Mouse (Mus musculus) retina, postnatal 1 day (tissue): ENCODE measurements around the gene Atp2c2.
A peak's percentile ranks its signal among the peaks of the same experiment; 100 is the strongest.

ENCODE experiments used
- DNase-seq: peaks from one replicate; pipeline ENCODE4 v3.0.0-alpha.2; 2012

The Atp2c2 gene

GRCm38 (mm10) chr8:119707146-119707545 lies 7.3 kb downstream of the Atp2c2 start:
- DNase-seq = no peak

DNA sequence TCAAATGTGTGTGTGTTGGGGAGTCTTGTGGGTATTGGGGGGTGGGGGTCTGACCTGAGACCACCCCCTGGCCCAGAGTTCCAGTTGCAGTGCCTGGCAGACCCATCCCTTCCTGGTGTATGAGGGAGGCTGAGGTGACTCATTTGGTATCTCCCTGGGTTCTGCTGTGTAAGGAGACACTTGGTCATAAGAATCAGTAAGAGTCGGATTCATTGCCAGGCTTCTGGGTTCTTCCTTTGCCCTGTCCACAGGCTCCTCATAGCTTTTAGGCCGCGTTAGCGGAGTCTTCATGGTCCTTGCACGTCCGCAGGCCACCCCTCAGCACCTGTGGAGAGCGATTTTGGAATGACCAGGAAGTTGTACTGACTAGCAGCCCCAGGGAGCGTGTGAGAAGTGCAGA lies 8.7 kb downstream of the Atp2c2 start:
- DNase-seq = no peak

DNA sequence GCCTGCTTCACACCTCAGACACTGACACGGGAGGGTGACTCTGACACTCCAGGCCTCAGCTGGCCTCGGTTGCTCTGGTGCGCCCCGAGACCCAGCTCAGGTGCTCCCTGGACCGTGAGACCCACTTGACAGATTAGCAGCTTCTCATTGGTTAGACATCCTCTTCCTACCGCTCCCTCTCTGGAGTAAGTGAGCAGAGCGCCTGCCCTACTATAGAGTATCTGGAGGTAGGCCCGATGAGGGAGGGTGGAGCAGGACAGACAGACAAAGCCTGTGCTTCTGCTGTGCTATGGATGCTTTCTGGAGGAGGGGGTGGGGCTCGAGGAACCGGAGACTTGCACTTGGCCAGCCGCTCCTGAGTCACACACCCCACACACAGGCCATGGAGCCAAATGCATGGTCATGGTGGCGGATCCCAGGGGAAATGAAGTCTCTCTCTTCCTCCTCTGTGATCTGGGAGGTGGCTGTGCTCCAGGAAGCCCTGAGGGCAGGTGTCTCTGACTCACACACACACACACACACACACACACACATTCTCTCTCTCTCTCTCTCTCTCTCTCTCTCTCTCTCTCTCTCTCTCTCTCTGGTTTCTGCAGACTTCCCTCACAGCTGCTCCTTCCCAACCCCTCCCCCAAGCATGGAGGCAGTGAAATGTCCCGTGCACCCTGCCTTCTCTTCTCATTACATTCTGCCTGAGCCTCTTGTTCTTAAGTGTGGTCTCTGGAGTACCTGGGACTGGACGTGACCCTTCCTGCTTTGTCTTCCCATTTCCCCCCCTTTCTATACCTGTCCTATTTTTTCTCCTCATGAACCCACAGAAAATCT lies 9.3 kb downstream of the Atp2c2 start:
- peak; percentile 58 for DNase-seq

- no peak for DNase-seq
These were observed 9.9 kb downstream of the Atp2c2 start for GRCm38 (mm10) chr8:119709703-119710093.

- no peak for DNase-seq
These were observed 12.4 kb downstream of the Atp2c2 start for GRCm38 (mm10) chr8:119712226-119712625.

DNA sequence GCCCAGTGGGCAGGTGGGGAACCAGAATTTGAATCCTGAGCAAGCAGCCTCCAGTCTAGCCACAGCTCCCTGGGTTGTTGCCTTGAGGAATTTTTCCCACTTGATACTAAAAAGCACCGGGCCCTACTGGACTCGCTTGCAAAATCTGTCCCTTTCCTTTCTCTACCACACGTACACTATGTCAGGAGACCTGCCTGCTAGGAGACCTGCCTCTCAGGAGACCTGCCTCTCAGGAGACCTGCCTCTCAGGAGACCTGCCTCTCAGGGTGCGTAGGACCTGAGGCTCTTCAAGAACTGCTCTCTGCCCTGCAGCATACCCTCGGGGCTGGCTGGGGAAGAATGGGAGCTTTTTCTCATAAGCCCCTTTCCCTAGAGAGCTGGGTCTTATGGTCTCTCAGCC lies 13.6 kb downstream of the Atp2c2 start:
- no peak for DNase-seq

- DNase-seq = no peak
These were observed 15.4 kb downstream of the Atp2c2 start for GRCm38 (mm10) chr8:119715221-119715620.

DNA sequence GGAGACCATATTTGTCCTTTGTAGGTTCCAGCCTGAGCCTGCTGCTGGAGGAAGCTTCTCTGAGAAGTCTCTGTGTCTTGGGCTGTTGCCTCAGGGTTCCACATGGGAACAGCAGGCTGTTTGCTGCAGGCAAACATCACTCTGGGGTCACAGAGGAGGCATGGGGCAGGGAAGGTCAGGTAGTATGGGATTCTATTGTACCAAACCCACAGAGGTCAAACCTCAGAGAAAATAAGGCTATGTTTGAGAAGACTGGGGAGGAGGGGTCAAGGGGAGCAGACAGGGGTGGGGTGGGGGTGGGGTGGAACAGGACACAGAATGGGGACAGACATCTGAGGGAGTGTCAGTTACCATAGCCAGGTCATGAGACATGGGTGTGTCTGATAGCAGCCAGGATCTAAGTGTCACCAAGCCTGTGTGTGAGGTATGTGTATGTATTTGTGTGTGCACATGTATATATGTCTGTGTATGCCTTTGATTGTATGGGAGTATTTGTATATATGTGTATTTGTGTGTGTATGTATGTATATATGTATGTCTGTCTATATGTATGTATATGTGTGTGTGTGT lies 17.0 kb downstream of the Atp2c2 start:
- no peak for DNase-seq

DNA sequence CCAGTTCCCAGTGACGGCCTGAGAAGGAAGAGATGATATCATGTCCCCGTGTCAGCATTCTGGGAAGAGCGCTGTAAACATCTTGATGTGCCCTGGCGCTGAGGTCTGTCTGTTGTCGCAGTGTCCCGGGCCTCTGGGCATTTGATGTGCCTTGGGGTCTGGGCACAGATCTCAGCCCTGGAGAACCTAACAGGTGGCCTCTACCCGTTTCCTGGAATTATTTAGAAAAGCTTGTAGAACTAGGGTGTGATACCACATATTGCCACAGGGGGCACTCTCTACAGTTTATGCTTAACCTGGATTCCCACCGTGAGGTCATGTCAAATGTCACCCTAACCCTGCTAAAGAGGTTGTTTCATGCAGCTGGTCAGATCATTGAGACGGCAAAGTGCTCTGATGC lies 18.0 kb downstream of the Atp2c2 start:
- DNase-seq = peak; percentile 71

GRCm38 (mm10) chr8:119719011-119719501 lies 19.2 kb downstream of the Atp2c2 start:
- no peak for DNase-seq

- no peak for DNase-seq
These were observed 22.5 kb downstream of the Atp2c2 start for GRCm38 (mm10) chr8:119722348-119722747.

- DNase-seq = no peak
These were observed 23.9 kb downstream of the Atp2c2 start for GRCm38 (mm10) chr8:119723676-119724075.

DNA sequence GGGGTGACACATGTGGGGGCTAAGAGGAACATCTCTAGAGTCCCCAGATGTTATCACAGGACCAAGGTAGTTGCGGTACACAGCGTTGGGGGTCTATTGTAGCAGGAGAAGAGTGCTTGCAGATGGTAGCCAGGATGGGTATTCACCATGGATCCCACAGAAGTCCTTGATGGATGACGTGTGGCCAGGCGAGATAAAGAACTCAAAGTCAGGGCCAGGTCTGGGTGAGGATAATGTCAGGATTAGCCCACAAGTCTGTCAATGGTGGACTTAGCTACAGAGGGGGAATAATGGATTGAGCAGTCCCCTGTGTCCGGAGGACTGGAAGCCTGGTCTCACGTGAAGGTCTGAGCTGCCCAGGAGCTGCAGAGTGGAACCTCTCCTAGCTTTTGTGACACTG lies 24.8 kb downstream of the Atp2c2 start:
- no peak for DNase-seq

DNA sequence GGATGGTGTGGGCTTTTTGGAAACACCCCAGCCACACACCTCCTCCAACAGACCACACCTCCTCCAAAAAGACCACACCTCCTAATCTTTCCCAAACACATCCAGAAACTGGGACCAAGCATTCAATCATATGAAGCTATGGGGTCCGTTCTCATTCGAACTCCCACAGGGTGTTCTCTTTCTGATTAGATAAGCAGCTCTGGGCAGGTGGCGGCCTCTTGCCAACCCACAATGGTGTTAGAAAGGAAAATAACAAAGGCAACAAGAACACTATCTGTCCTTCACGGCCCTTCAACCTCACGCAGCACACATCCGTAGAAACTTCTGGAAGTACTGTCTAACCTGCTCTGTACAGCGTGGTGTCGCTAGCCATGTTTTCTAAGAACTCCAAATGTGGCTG lies 27.3 kb downstream of the Atp2c2 start:
- no peak for DNase-seq

DNA sequence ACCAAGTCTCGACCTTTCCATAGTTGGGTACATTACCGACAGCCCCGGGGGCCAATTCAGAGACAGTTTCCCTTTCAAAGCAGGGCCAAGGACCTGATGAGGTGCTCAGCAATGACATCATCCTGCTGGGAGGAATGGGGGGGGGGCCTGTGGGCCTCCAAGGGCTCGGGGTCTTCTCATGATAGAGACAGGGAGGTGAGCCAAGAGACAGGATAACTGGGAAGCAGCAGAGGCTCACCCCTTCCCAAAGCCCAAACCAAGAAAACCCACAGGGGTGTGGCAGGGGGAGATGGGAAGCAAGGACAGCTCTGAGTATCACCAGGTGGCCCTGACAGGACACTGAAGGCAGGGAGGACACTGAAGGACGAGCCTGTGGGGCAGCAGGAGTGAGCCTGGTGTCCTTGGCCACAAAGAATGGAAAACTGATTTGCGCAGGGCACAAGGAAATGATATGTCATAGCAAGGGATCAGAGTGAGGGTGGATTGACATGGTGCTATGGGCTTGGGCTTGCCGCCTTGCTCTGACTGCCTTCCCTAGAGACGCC lies 28.6 kb downstream of the Atp2c2 start:
- DNase-seq = no peak

- no peak for DNase-seq
These were observed 32.3 kb downstream of the Atp2c2 start for GRCm38 (mm10) chr8:119732072-119732471.

GRCm38 (mm10) chr8:119736348-119736917 lies 36.6 kb downstream of the Atp2c2 start:
- no peak for DNase-seq

GRCm38 (mm10) chr8:119737093-119737900 lies 37.5 kb downstream of the Atp2c2 start:
- DNase-seq = no peak

GRCm38 (mm10) chr8:119738129-119738907 lies 38.5 kb downstream of the Atp2c2 start:
- DNase-seq = no peak

DNA sequence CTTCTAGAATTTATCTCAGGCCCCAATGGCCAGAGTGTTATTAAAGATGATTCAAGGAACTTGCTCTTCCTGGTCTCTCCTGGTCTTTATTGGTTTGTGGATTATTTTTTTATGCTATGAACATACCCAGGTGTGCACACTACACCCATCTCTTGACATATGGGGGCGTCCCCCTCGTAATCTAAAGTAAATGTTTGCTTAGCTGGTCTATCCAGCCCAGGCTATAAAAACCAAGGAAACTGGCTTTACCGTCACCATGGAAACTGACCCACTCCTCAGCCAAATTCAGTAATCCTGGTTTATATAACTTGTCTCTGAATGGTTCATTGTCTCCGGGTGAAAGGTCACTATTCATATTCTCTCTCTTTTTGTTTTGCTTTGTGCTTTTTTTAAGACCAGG lies 40.8 kb downstream of the Atp2c2 start:
- no peak for DNase-seq

DNA sequence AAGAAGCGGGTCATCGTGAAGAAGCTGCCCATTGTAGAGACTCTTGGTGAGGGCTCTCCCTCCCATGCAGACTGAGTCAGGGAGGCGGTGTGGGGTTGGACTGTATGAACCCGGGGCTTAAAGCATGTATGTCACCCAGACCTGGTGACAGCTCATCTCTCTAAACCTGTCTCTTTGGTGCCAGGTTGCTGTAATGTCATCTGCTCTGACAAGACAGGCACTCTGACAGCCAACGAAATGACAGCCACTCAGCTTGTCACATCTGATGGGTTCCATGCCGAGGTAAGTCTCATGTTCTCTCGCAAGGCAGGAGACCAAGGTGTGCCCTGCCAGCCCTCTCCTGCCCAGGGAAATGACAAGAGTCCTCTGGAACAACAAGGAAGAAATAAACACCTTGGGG lies 42.6 kb downstream of the Atp2c2 start:
- DNase-seq = no peak
